Mouse (Mus musculus): ENCODE measurements at regions not wholly inside any gene's neighbourhood (a gene's known extent, or its start where the extent isn't known, plus 50 kb on each side); places are given as distances from the start of the nearest gene placed in this dataset.

GRCm38 (mm10) chr15:68363058-68363735, 1862.5 kb upstream of the Lrrc6 start:
- DNase-seq (peak; percentile 100), ATAC-seq (ENCODE audit: low FRiP score, low TSS enrichment) (peak; percentile 98)
- H3K9ac ChIP-seq (replicated peaks; ENCODE audit: low read length) = peak overlapping the region; percentile 78
- no peaks in the 10 kb centered on the region for H3K9me3 ChIP-seq (ENCODE audit: control insufficient read depth, low read length)
- H3K4me2 ChIP-seq (ENCODE audit: low read length) = peak overlapping the region; percentile 93
- H3K36me3 ChIP-seq (ENCODE audit: control insufficient read depth, insufficient read depth, low read length) = no peaks in the 10 kb centered on the region
- under 1% methylated on average over 67 of the region's 72 CpGs for WGBS
- H3K4me1 ChIP-seq (ENCODE audit: control insufficient read depth, insufficient read depth, low read length) = peaks cover 9% of the 10 kb centered on the region
- peak overlapping the region; percentile 76 for H3K4me3 ChIP-seq (replicated peaks; ENCODE audit: low read depth, low read length)
- no peaks in the 10 kb centered on the region for H3K27me3 ChIP-seq (ENCODE audit: control insufficient read depth, insufficient read depth, low read length)
- H3K27ac ChIP-seq (replicated peaks; ENCODE audit: low read depth, low read length) = peak overlapping the region; percentile 97

- peak overlapping the region; percentile 76 for H3K4me3 ChIP-seq (replicated peaks; ENCODE audit: low read depth, low read length)
- H3K9me3 ChIP-seq (ENCODE audit: control insufficient read depth, low read length) = no peaks in the 10 kb centered on the region
- peaks cover 9% of the 10 kb centered on the region for H3K4me1 ChIP-seq (ENCODE audit: control insufficient read depth, insufficient read depth, low read length)
- H3K9ac ChIP-seq (replicated peaks; ENCODE audit: low read length) = peak overlapping the region; percentile 78
- H3K36me3 ChIP-seq (ENCODE audit: control insufficient read depth, insufficient read depth, low read length) = no peaks in the 10 kb centered on the region
- DNase-seq (peak; percentile 47), ATAC-seq (ENCODE audit: low FRiP score, low TSS enrichment) (peak; percentile 62)
- peak overlapping the region; percentile 93 for H3K4me2 ChIP-seq (ENCODE audit: low read length)
- H3K27ac ChIP-seq (replicated peaks; ENCODE audit: low read depth, low read length) = peak overlapping the region; percentile 97
- H3K27me3 ChIP-seq (ENCODE audit: control insufficient read depth, insufficient read depth, low read length) = no peaks in the 10 kb centered on the region
- WGBS = under 1% methylated on average over 86 of the region's 121 CpGs
Observed at GRCm38 (mm10) chr15:68362081-68363057, 1861.7 kb upstream of the Lrrc6 start.

GRCm38 (mm10) chr15:68360956-68361908, 1860.5 kb upstream of the Lrrc6 start:
- H3K27me3 ChIP-seq (ENCODE audit: control insufficient read depth, insufficient read depth, low read length) = no peaks in the 10 kb centered on the region
- DNase-seq (no peak), ATAC-seq (ENCODE audit: low FRiP score, low TSS enrichment) (no peak)
- no peak overlapping the region for H3K27ac ChIP-seq (replicated peaks; ENCODE audit: low read depth, low read length)
- peaks cover 9% of the 10 kb centered on the region for H3K4me1 ChIP-seq (ENCODE audit: control insufficient read depth, insufficient read depth, low read length)
- WGBS = 44% methylated on average over 6 of the region's 6 CpGs
- no peaks in the 10 kb centered on the region for H3K36me3 ChIP-seq (ENCODE audit: control insufficient read depth, insufficient read depth, low read length)
- H3K9ac ChIP-seq (replicated peaks; ENCODE audit: low read length) = no peak overlapping the region; the same call in 1 of the 2 replicates
- H3K4me2 ChIP-seq (ENCODE audit: low read length) = peak overlapping the region; percentile 93
- H3K4me3 ChIP-seq (replicated peaks; ENCODE audit: low read depth, low read length) = peak overlapping the region; percentile 76
- H3K9me3 ChIP-seq (ENCODE audit: control insufficient read depth, low read length) = no peaks in the 10 kb centered on the region

GRCm38 (mm10) chr15:68359496-68359895, 1858.8 kb upstream of the Lrrc6 start:
- ATAC-seq (ENCODE audit: low FRiP score, low TSS enrichment) (no peak), DNase-seq (no peak)
- H3K9me3 ChIP-seq (ENCODE audit: control insufficient read depth, low read length) = no peaks in the 10 kb centered on the region
- H3K4me1 ChIP-seq (ENCODE audit: control insufficient read depth, insufficient read depth, low read length) = peaks cover 9% of the 10 kb centered on the region
- no peak overlapping the region for H3K4me2 ChIP-seq (ENCODE audit: low read length)
- H3K27me3 ChIP-seq (ENCODE audit: control insufficient read depth, insufficient read depth, low read length) = no peaks in the 10 kb centered on the region
- WGBS = 83% methylated on average over 3 of the region's 3 CpGs
- no peak overlapping the region for H3K4me3 ChIP-seq (replicated peaks; ENCODE audit: low read depth, low read length)
- H3K27ac ChIP-seq (replicated peaks; ENCODE audit: low read depth, low read length) = no peak overlapping the region
- H3K9ac ChIP-seq (replicated peaks; ENCODE audit: low read length) = no peak overlapping the region
- no peaks in the 10 kb centered on the region for H3K36me3 ChIP-seq (ENCODE audit: control insufficient read depth, insufficient read depth, low read length)

GRCm38 (mm10) chr15:68355957-68356356, 1855.2 kb upstream of the Lrrc6 start:
- Histone ChIP-seq H3K4me1 (ENCODE audit: control insufficient read depth, insufficient read depth, low read length) (peaks cover 2% of the 10 kb centered on the region), H3K9me3 (ENCODE audit: control insufficient read depth, low read length) (no peaks in the 10 kb centered on the region), H3K27me3 (ENCODE audit: control insufficient read depth, insufficient read depth, low read length) (no peaks in the 10 kb centered on the region), H3K9ac (replicated peaks; ENCODE audit: low read length) (no peak overlapping the region), H3K4me2 (ENCODE audit: low read length) (no peak overlapping the region), H3K36me3 (ENCODE audit: control insufficient read depth, insufficient read depth, low read length) (no peaks in the 10 kb centered on the region), H3K27ac (replicated peaks; ENCODE audit: low read depth, low read length) (no peak overlapping the region), H3K4me3 (replicated peaks; ENCODE audit: low read depth, low read length) (no peak overlapping the region)
- ATAC-seq (ENCODE audit: low FRiP score, low TSS enrichment) = no peak
- WGBS = 91% methylated on average over 1 of the region's 1 CpGs
- DNase-seq = no peak

GRCm38 (mm10) chr15:68344652-68345051, 1843.9 kb upstream of the Lrrc6 start:
- Histone ChIP-seq H3K9ac (replicated peaks; ENCODE audit: low read length) (no peak overlapping the region), H3K4me2 (ENCODE audit: low read length) (no peak overlapping the region), H3K9me3 (ENCODE audit: control insufficient read depth, low read length) (no peaks in the 10 kb centered on the region), H3K36me3 (ENCODE audit: control insufficient read depth, insufficient read depth, low read length) (0 out of 2 replicates have a peak, but pooled peaks cover 5% of the 10 kb centered on the region), H3K4me1 (ENCODE audit: control insufficient read depth, insufficient read depth, low read length) (no peaks in the 10 kb centered on the region), H3K27me3 (ENCODE audit: control insufficient read depth, insufficient read depth, low read length) (no peaks in the 10 kb centered on the region), H3K27ac (replicated peaks; ENCODE audit: low read depth, low read length) (no peak overlapping the region), H3K4me3 (replicated peaks; ENCODE audit: low read depth, low read length) (no peak overlapping the region)
- WGBS = 93% methylated on average over 3 of the region's 3 CpGs
- ATAC-seq (ENCODE audit: low FRiP score, low TSS enrichment) = no peak
- DNase-seq = no peak

GRCm38 (mm10) chr15:68342542-68342941, 1841.8 kb upstream of the Lrrc6 start:
- WGBS = 100% methylated on average over 1 of the region's 1 CpGs
- Histone ChIP-seq H3K4me1 (ENCODE audit: control insufficient read depth, insufficient read depth, low read length) (no peaks in the 10 kb centered on the region), H3K9ac (replicated peaks; ENCODE audit: low read length) (no peak overlapping the region), H3K4me2 (ENCODE audit: low read length) (no peak overlapping the region), H3K36me3 (ENCODE audit: control insufficient read depth, insufficient read depth, low read length) (0 out of 2 replicates have a peak, but pooled peaks cover 5% of the 10 kb centered on the region), H3K27me3 (ENCODE audit: control insufficient read depth, insufficient read depth, low read length) (no peaks in the 10 kb centered on the region), H3K27ac (replicated peaks; ENCODE audit: low read depth, low read length) (no peak overlapping the region), H3K9me3 (ENCODE audit: control insufficient read depth, low read length) (no peaks in the 10 kb centered on the region), H3K4me3 (replicated peaks; ENCODE audit: low read depth, low read length) (no peak overlapping the region)
- DNase-seq (no peak), ATAC-seq (ENCODE audit: low FRiP score, low TSS enrichment) (no peak)

GRCm38 (mm10) chr15:68341056-68341455, 1840.3 kb upstream of the Lrrc6 start:
- Histone ChIP-seq H3K36me3 (ENCODE audit: control insufficient read depth, insufficient read depth, low read length) (0 out of 2 replicates have a peak, but pooled peaks cover 5% of the 10 kb centered on the region), H3K4me1 (ENCODE audit: control insufficient read depth, insufficient read depth, low read length) (no peaks in the 10 kb centered on the region), H3K9me3 (ENCODE audit: control insufficient read depth, low read length) (no peaks in the 10 kb centered on the region), H3K4me3 (replicated peaks; ENCODE audit: low read depth, low read length) (no peak overlapping the region), H3K27me3 (ENCODE audit: control insufficient read depth, insufficient read depth, low read length) (no peaks in the 10 kb centered on the region), H3K27ac (replicated peaks; ENCODE audit: low read depth, low read length) (no peak overlapping the region), H3K4me2 (ENCODE audit: low read length) (no peak overlapping the region), H3K9ac (replicated peaks; ENCODE audit: low read length) (no peak overlapping the region)
- DNase-seq (no peak), ATAC-seq (ENCODE audit: low FRiP score, low TSS enrichment) (no peak)
- 92% methylated on average over 5 of the region's 5 CpGs for WGBS

Data from midbrain, embryonic 14.5 days (tissue).